Mouse (Mus musculus) retina, adult 2 months (tissue): ENCODE measurements around the gene Zfp691.

Source experiments
- DNase-seq: peaks from one replicate; pipeline ENCODE4 v3.0.0-alpha.2; 2012; ENCODE audit warnings: low read depth, low spot score

Zfp691 gene

DNA sequence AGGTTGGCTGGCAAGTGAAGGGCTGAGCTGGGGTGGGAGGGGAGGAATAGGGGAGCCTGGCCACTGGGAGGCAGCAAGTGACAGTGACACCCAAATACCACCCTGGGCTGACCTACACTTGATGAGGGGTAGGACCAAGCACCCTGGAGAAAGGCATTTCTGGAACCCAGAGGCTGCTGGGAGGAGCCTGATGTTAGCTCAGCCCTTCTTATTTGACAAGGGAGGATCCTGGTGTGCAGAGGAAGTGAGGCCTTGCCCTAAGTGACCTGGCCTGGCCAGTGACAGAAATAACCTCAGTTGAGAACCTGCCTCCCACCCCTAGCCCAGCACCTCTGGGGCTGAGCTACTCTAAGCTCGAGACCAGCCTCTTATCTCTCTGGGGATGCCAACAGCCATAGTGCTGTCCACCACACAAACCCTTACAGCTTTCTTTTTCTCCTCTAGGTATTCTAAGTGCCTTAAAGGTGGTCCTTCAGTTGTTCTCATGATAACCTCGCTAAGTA, 49.2 kb downstream of the Zfp691 start:
- DNase-seq, result no peak

- no peak for DNase-seq
Measured at GRCm38 (mm10) chr4:119121249-119121648, 52.7 kb downstream of the Zfp691 start.

DNA sequence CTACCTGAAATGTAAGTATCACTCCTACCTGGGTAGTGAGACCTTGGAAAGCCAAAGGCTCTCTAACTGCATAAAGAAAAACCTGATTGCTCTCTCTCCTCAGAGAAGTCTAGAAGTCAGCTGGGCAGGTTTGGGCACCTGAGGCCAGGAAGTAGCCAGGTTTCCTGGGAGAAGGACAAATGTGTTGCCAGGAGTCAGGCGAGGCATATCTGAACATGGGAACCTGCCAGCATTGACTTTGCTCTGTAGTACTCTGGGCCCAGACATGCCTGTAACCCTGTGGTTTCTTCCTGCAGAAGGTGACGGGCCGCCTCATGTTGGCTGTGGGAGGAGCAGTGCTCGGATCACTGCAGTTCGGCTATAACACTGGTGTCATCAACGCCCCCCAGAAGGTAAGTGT, 53.9 kb downstream of the Zfp691 start:
- DNase-seq, result no peak
